Mouse (Mus musculus): ENCODE results near the gene Kcnh4.
A peak's percentile ranks its signal among the peaks of the same experiment; 100 is the strongest.

The Kcnh4 gene

GRCm38 (mm10) chr11:100729976-100730375 is 29.8 kb downstream of the Kcnh4 start:
- DNase-seq: no peak

- no peak for DNase-seq
These were observed 31.1 kb downstream of the Kcnh4 start for GRCm38 (mm10) chr11:100728601-100729000.

- no peak for DNase-seq
These were observed 32.5 kb downstream of the Kcnh4 start for GRCm38 (mm10) chr11:100727201-100727600.

GRCm38 (mm10) chr11:100724919-100725512 is 34.7 kb downstream of the Kcnh4 start:
- no peak for DNase-seq

- no peak for DNase-seq
These were observed 37.2 kb downstream of the Kcnh4 start for GRCm38 (mm10) chr11:100722493-100723028.

GRCm38 (mm10) chr11:100721776-100722492 is 37.8 kb downstream of the Kcnh4 start:
- no peak for DNase-seq

GRCm38 (mm10) chr11:100721254-100721653 is 38.5 kb downstream of the Kcnh4 start:
- no peak for DNase-seq

- DNase-seq: no peak
These were observed 39.4 kb downstream of the Kcnh4 start for GRCm38 (mm10) chr11:100720345-100720744.

GRCm38 (mm10) chr11:100719893-100720292 is 39.8 kb downstream of the Kcnh4 start:
- no peak for DNase-seq

GRCm38 (mm10) chr11:100719312-100719711 is 40.4 kb downstream of the Kcnh4 start:
- no peak for DNase-seq

GRCm38 (mm10) chr11:100718866-100719265 is 40.9 kb downstream of the Kcnh4 start:
- DNase-seq: no peak

- DNase-seq: no peak
These were observed 41.3 kb downstream of the Kcnh4 start for GRCm38 (mm10) chr11:100718462-100718861.

GRCm38 (mm10) chr11:100716649-100717048 is 43.1 kb downstream of the Kcnh4 start:
- DNase-seq: no peak

- DNase-seq: no peak
These were observed 44.8 kb downstream of the Kcnh4 start for GRCm38 (mm10) chr11:100714948-100715347.

- DNase-seq: peak; percentile 80 to 82
These were observed 45.2 kb downstream of the Kcnh4 start for GRCm38 (mm10) chr11:100714534-100714915.

GRCm38 (mm10) chr11:100713735-100714533 is 45.8 kb downstream of the Kcnh4 start, which contains the start of gene Hspb9:
Hspb9 (plus strand) TSS chr11:100713850.
- peak in 1 of 2 experiments; percentile 28 for DNase-seq

GRCm38 (mm10) chr11:100713174-100713573 is 46.6 kb downstream of the Kcnh4 start:
- DNase-seq: no peak

GRCm38 (mm10) chr11:100711783-100712615 is 47.7 kb downstream of the Kcnh4 start, which contains the start of gene Kat2a:
Kat2a (minus strand) TSS chr11:100712465.
- DNase-seq: peak; percentile 89 to 92

- DNase-seq: no peak
These were observed 48.8 kb downstream of the Kcnh4 start for GRCm38 (mm10) chr11:100710977-100711376.

- no peak for DNase-seq
These were observed 49.2 kb downstream of the Kcnh4 start for GRCm38 (mm10) chr11:100710528-100710927.

- DNase-seq: no peak
These were observed 50.4 kb downstream of the Kcnh4 start for GRCm38 (mm10) chr11:100709201-100709810.
